Mouse (Mus musculus) stomach, postnatal 0 days (tissue): ENCODE measurements around the gene Grasp. TPM values are rescaled to one million over a fixed set of nuclear protein-coding genes. Genes with fewer than 3 reads are reported as not detected.
A peak's percentile ranks its signal among the peaks of the same experiment; 100 is the strongest.

Experiments used
- ATAC-seq: fragments of 200-750 bp; cut with Nextera tagmentation; 2 replicates; pipeline ENCODE4 v1.8.0; 2017; ENCODE audit not compliant: low FRiP score, low TSS enrichment
- DNase-seq: peaks from one replicate; pipeline ENCODE4 v3.0.0-alpha.2; 2016; ENCODE audit warnings: low spot score
- H3K27ac ChIP-seq: fragments of 300-500 bp; sonication (generic); replicated peaks from 2 replicates; pipeline ENCODE4 v1.5.1; 2014; ENCODE audit warnings: mild to moderate bottlenecking, control low read depth
- H3K27me3 ChIP-seq: fragments of 300-500 bp; sonication (generic); 2 replicates; pipeline ENCODE4 v1.6.1; 2014; ENCODE audit warnings: low read length; ENCODE audit not compliant: control insufficient read depth, insufficient read depth
- H3K36me3 ChIP-seq: fragments of 300-500 bp; sonication (generic); 2 replicates; pipeline ENCODE4 v1.6.1; 2014; ENCODE audit warnings: low read length, mixed read lengths; ENCODE audit not compliant: control insufficient read depth, insufficient read depth
- H3K4me1 ChIP-seq: fragments of 300-500 bp; sonication (generic); replicated peaks from 2 replicates; pipeline ENCODE4 v1.6.1; 2014; ENCODE audit warnings: antibody characterized with exemption; ENCODE audit not compliant: control insufficient read depth, insufficient read depth
- H3K4me2 ChIP-seq: fragments of 300-500 bp; sonication (generic); replicated peaks from 2 replicates; pipeline ENCODE4 v1.6.1; 2014; ENCODE audit warnings: low read depth, mild to moderate bottlenecking, control low read depth, moderate library complexity
- H3K4me3 ChIP-seq: fragments of 300-500 bp; sonication (generic); 2 replicates; pipeline ENCODE4 v1.5.1; 2014; ENCODE audit warnings: low read depth, low read length, control low read depth
- H3K9ac ChIP-seq: fragments of 300-500 bp; sonication (generic); 2 replicates; pipeline ENCODE4 v1.6.1; 2014; ENCODE audit warnings: mild to moderate bottlenecking, low read length, control low read depth, mixed read lengths
- H3K9me3 ChIP-seq: fragments of 300-500 bp; sonication (generic); 2 replicates; pipeline ENCODE4 v1.6.1; 2016; ENCODE audit warnings: low read length; ENCODE audit not compliant: control insufficient read depth
- CTCF ChIP-seq: IDR thresholded peaks from 2 replicates; pipeline ENCODE4 v1.5.1; 2016; ENCODE audit warnings: antibody characterized with exemption, low read depth, mild to moderate bottlenecking, moderate library complexity
- EP300 ChIP-seq: optimal IDR thresholded peaks from 2 replicates; pipeline ENCODE3; 2016; ENCODE audit warnings: antibody characterized with exemption
- WGBS: fragments of 180-500 bp; shearing (Covaris S2); extraction: QIAGEN DNeasy Blood & Tissue Kit; methylation state at CpG from one replicate; pipeline ENCODE4 v1.1.7; 2014; 5-methylcytosine and 5-hydroxymethylcytosine counted together
- polyA plus RNA-seq: library from polyadenylated mRNA; unstranded; fragments of >200 nt; fragmentation: Nextera tagmentation; extraction: Ambion mirVana; gene quantifications from 2 replicates; pipeline ENCODE4 v1.2.1, GENCODE M21; 2015

Grasp gene
- polyA plus RNA-seq, 1 experiment from 2014 or later: 2.0 TPM

GRCm38 (mm10) chr15:101176795-101177691 is 46.9 kb upstream of the Grasp start:
- Histone ChIP-seq H3K9ac (no peak overlapping the region), H3K27ac (peak overlapping the region; percentile 93), H3K36me3 (no peaks in the 10 kb centered on the region), H3K4me2 (peak overlapping the region; percentile 84), H3K27me3 (no peaks in the 10 kb centered on the region), H3K4me1 (peaks cover 13% of the 10 kb centered on the region), H3K9me3 (no peaks in the 10 kb centered on the region), H3K4me3 (no peak overlapping the region)
- TF ChIP-seq EP300: no peak
- no peak for TF ChIP-seq CTCF
- DNase-seq: peak; percentile 65
- peak; percentile 56 for ATAC-seq
- WGBS: 46% methylated on average over 8 of the region's 8 CpGs

- 56% methylated on average over 15 of the region's 15 CpGs for WGBS
- H3K4me3 ChIP-seq: no peak overlapping the region
- H3K4me1 ChIP-seq: peaks cover 13% of the 10 kb centered on the region
- no peak overlapping the region for H3K4me2 ChIP-seq
- H3K9me3 ChIP-seq: no peaks in the 10 kb centered on the region
- TF ChIP-seq CTCF (no peak), EP300 (no peak)
- no peak overlapping the region for H3K9ac ChIP-seq
- no peaks in the 10 kb centered on the region for H3K27me3 ChIP-seq
- DNase-seq (no peak), ATAC-seq (no peak)
- H3K36me3 ChIP-seq: no peaks in the 10 kb centered on the region
- H3K27ac ChIP-seq: no peak overlapping the region; the same call in 1 of the 2 replicates
These were observed 43.5 kb upstream of the Grasp start for GRCm38 (mm10) chr15:101180363-101181105.

GRCm38 (mm10) chr15:101181106-101181466 is 42.9 kb upstream of the Grasp start:
- Histone ChIP-seq H3K9ac (0 out of 2 replicates have a peak overlapping the region, but pooled peaks have one; percentile 0), H3K36me3 (no peaks in the 10 kb centered on the region), H3K4me1 (peaks cover 13% of the 10 kb centered on the region), H3K27me3 (no peaks in the 10 kb centered on the region), H3K9me3 (no peaks in the 10 kb centered on the region), H3K4me3 (no peak overlapping the region), H3K4me2 (no peak overlapping the region), H3K27ac (peak overlapping the region; percentile 65)
- WGBS: 36% methylated on average over 5 of the region's 5 CpGs
- no peak for TF ChIP-seq EP300
- DNase-seq (no peak), ATAC-seq (no peak)

GRCm38 (mm10) chr15:101181500-101181899 is 42.5 kb upstream of the Grasp start:
- TF ChIP-seq CTCF: no peak
- 0 out of 2 replicates have a peak overlapping the region, but pooled peaks have one; percentile 0 for H3K9ac ChIP-seq
- no peak overlapping the region for H3K4me3 ChIP-seq
- H3K27me3 ChIP-seq: no peaks in the 10 kb centered on the region
- no peak overlapping the region for H3K4me2 ChIP-seq
- ATAC-seq: no peak
- peak overlapping the region; percentile 65 for H3K27ac ChIP-seq
- H3K4me1 ChIP-seq: peaks cover 13% of the 10 kb centered on the region
- no peak for DNase-seq
- H3K9me3 ChIP-seq: no peaks in the 10 kb centered on the region
- H3K36me3 ChIP-seq: 0 out of 2 replicates have a peak, but pooled peaks cover 2% of the 10 kb centered on the region
- 57% methylated on average over 4 of the region's 4 CpGs for WGBS

GRCm38 (mm10) chr15:101182676-101183075 is 41.3 kb upstream of the Grasp start:
- TF ChIP-seq CTCF: no peak
- no peak for TF ChIP-seq EP300
- no peaks in the 10 kb centered on the region for H3K27me3 ChIP-seq
- peaks cover 13% of the 10 kb centered on the region for H3K4me1 ChIP-seq
- H3K4me3 ChIP-seq: no peak overlapping the region
- H3K4me2 ChIP-seq: no peak overlapping the region
- ATAC-seq (peak; percentile 47), DNase-seq (no peak)
- H3K9me3 ChIP-seq: no peaks in the 10 kb centered on the region
- 0 out of 2 replicates have a peak, but pooled peaks cover 2% of the 10 kb centered on the region for H3K36me3 ChIP-seq
- WGBS: 17% methylated on average over 5 of the region's 5 CpGs
- no peak overlapping the region for H3K9ac ChIP-seq
- peak overlapping the region; percentile 86 for H3K27ac ChIP-seq

- H3K9ac ChIP-seq: no peak overlapping the region
- no peaks in the 10 kb centered on the region for H3K27me3 ChIP-seq
- H3K4me1 ChIP-seq: peaks cover 7% of the 10 kb centered on the region
- 83% methylated on average over 8 of the region's 8 CpGs for WGBS
- H3K36me3 ChIP-seq: 0 out of 2 replicates have a peak, but pooled peaks cover 2% of the 10 kb centered on the region
- H3K4me3 ChIP-seq: no peak overlapping the region
- no peak overlapping the region for H3K4me2 ChIP-seq
- no peaks in the 10 kb centered on the region for H3K9me3 ChIP-seq
- ATAC-seq (no peak), DNase-seq (no peak)
- TF ChIP-seq EP300 (no peak), CTCF (no peak)
- peak overlapping the region; percentile 53; the same call in 1 of the 2 replicates for H3K27ac ChIP-seq
These were observed 39.7 kb upstream of the Grasp start for GRCm38 (mm10) chr15:101184300-101184699.
